Mouse (Mus musculus): ENCODE results near the gene 4930453N24Rik.

DNA sequence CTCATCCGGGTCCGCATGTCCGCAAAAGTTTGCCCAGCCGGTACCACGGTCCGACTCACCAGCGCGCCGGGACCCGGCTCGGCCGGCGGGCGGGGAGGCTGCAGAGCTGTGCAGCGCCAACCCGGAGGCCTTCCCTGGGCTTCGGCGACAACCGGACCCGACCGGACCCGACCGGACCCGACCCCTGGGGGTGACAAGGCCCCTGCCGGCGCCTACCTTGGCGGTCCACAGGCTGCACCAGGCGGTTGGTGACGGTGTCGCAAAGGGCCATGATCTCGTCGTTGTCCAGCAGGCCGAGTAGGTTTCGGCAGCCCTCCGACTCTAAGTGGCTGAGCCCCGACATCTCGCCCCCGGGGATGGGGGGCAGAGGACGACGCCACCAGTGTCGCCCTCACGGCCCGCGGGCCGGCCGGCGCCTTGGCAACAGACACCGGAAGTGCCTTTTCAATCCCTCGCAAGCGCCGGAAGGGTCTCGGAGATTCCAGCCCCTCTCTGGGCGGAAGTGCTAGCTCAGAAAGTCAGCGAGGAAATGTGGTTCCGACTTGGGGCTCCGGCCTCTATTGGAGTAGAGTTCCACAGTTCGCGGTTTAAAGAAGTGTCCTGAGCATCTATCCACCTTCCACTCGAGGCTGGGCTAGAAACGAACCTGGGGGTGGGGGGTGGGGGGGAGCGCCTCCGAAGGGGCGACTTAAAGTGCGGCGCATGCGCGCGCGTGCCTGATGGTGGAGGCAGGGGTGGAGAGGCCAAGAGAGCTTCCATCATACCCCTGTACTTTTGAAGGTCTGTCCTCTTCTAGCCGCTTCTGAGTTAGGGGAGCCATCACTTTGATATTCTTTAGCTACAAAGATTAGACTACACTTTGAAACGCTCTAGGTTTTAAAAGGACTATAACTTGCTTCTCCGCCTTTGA, at the start of gene 4930453N24Rik:
- TF ChIP-seq TAL1 (conservative IDR thresholded peaks at IDR 0.05; ENCODE audit: low read depth, low read length) (no peak), CTCF (IDR thresholded peaks at IDR 0.05; ENCODE audit: low read depth, low read length) (no peak), GATA1 (IDR thresholded peaks at IDR 0.05; ENCODE audit: borderline replicate concordance, low read length) (no peak), POLR2AphosphoS5 (IDR thresholded peaks at IDR 0.05; ENCODE audit: insufficient replicate concordance, low read depth, low read length) (no peak)

All from G1E (cell line).